In genomic region chr3:59262704-59263103, GRCm38 (mm10) we compare ENCODE assay signal across 9 mouse cellular contexts. TPM values are rescaled to one million over a fixed set of nuclear protein-coding genes. Genes with fewer than 3 reads are reported as not detected.
DNase-seq lines count a peak whose midpoint lies in the region; ATAC-seq and TF ChIP-seq lines count a peak whose summit lies in the region.
"Had no signal": no experiment of that assay in that cellular context is flagged by ENCODE, and none has a peak within 500 bp of the region (broad histone marks: within the 10 kb centered on the region; RNA-seq: fewer than 3 reads in every experiment).

Gene P2ry12, minus strand, starts transcription at chr3:59262871.

- TF ChIP-seq CTCF in CH12.LX (conservative IDR thresholded peaks at IDR 0.05 in 1 of 2, IDR thresholded peaks at IDR 0.05 in 1 of 2; ENCODE audit: low read depth in 2 of 2, low read length in 2 of 2): no peak

- no peaks in the 10 kb centered on the region for H3K79me2 ChIP-seq in CH12.LX (replicated peaks; ENCODE audit: control insufficient read depth, extremely low read depth, insufficient read depth, poor library complexity, severe bottlenecking)

- in situ Hi-C loops in CH12.LX (cut with MboI; ENCODE audit: low pct_ligation_motif_present, low pct_unique_long_range_greater_than_20kb, low sequenced_read_pairs): no loop called here

- no peaks in the 10 kb centered on the region for H3K27me3 ChIP-seq in CH12.LX (replicated peaks)
- H3K27me3 ChIP-seq in forebrain, embryonic 16.5 days (replicated peaks; ENCODE audit: control insufficient read depth, insufficient read depth, low read length): no peaks in the 10 kb centered on the region
- no peaks in the 10 kb centered on the region for H3K27me3 ChIP-seq in kidney, embryonic 16.5 days (ENCODE audit: insufficient read depth, low read length)

- peak; percentile 36; the same call in 1 of the 2 replicates for TF ChIP-seq EP300 in CH12.LX (IDR thresholded peaks at IDR 0.05; ENCODE audit: low read length)

- intact Hi-C loops in heart, postnatal 14 days (cut with DNase I): no loop called here
- intact Hi-C loops in left cerebral cortex, postnatal 36 days (cut with DNase I): no loop called here

- dilution Hi-C loops in CH12.LX (cut with MboI; ENCODE audit: extremely low pct_ligation_motif_present, extremely low pct_unique_long_range_greater_than_20kb, low sequenced_read_pairs): no loop called here

- H3K36me3 ChIP-seq in CH12.LX (replicated peaks in 1 of 2; ENCODE audit: control insufficient read depth in 1 of 2, insufficient read depth in 1 of 2, low read length in 1 of 2): peaks cover 0 to 4% of the 10 kb centered on the region in 2 experiments
- H3K36me3 ChIP-seq in forebrain, embryonic 16.5 days (ENCODE audit: control insufficient read depth, insufficient read depth): 0 out of 2 replicates have a peak, but pooled peaks cover 2% of the 10 kb centered on the region
- no peaks in the 10 kb centered on the region for H3K36me3 ChIP-seq in kidney, embryonic 16.5 days (ENCODE audit: insufficient read depth, low read length)

- peak within 1 kb of the TSS; percentile 85 for H3K4me2 ChIP-seq in CH12.LX (ENCODE audit: insufficient read depth, low read depth, poor library complexity, severe bottlenecking)
- peak within 1 kb of the TSS; percentile 35 for H3K4me2 ChIP-seq in forebrain, embryonic 16.5 days (ENCODE audit: low read length)
- no peak within 1 kb of the TSS for H3K4me2 ChIP-seq in kidney, embryonic 16.5 days (replicated peaks; ENCODE audit: low read depth, low read length)

- TF ChIP-seq POLR2A in CH12.LX (IDR thresholded peaks at IDR 0.05; ENCODE audit: low read depth, low read length): no peak

- TF ChIP-seq RAD21 in CH12.LX (IDR thresholded peaks at IDR 0.05; ENCODE audit: low read depth, low read length): no peak

- H3K27ac ChIP-seq in CH12.LX (ENCODE audit: insufficient read depth, low read depth): no peak within 1 kb of the TSS; the same call in 1 of the 2 replicates
- H3K27ac ChIP-seq in forebrain, embryonic 16.5 days (ENCODE audit: low read length): no peak within 1 kb of the TSS
- H3K27ac ChIP-seq in kidney, embryonic 16.5 days (ENCODE audit: low read length): no peak within 1 kb of the TSS

- H3K4me3 ChIP-seq in CH12.LX (replicated peaks in 1 of 3; ENCODE audit: low read depth in 2 of 3, low read length in 2 of 3, poor library complexity in 1 of 3): peak within 1 kb of the TSS in 1 of 3 experiments; percentile 28
- H3K4me3 ChIP-seq in forebrain, embryonic 16.5 days (replicated peaks; ENCODE audit: low read length): no peak within 1 kb of the TSS
- no peak within 1 kb of the TSS for H3K4me3 ChIP-seq in kidney, embryonic 16.5 days (ENCODE audit: low read length)

- peaks cover 17 to 63% of the 10 kb centered on the region in 2 experiments for H3K4me1 ChIP-seq in CH12.LX (ENCODE audit: control insufficient read depth in 1 of 2, insufficient read depth in 2 of 2)
- H3K4me1 ChIP-seq in forebrain, embryonic 16.5 days (replicated peaks; ENCODE audit: control insufficient read depth, insufficient read depth, low read length): peaks cover 6% of the 10 kb centered on the region
- H3K4me1 ChIP-seq in kidney, embryonic 16.5 days (ENCODE audit: insufficient read depth, low read length): 0 out of 2 replicates have a peak, but pooled peaks cover 3% of the 10 kb centered on the region

- WGBS in forebrain, embryonic 16.5 days: 11% methylated on average over 7 of the region's 7 CpGs
- WGBS in kidney, embryonic 16.5 days: 88% methylated on average over 7 of the region's 7 CpGs

- H3K9ac ChIP-seq in CH12.LX (ENCODE audit: insufficient read depth, low read depth): peak within 1 kb of the TSS; percentile 54; the same call in 1 of the 2 replicates
- H3K9ac ChIP-seq in forebrain, embryonic 16.5 days (replicated peaks; ENCODE audit: low read depth, low read length): no peak within 1 kb of the TSS
- H3K9ac ChIP-seq in kidney, embryonic 16.5 days (replicated peaks; ENCODE audit: low read length): no peak within 1 kb of the TSS

- H3K9me3 ChIP-seq in CH12.LX (replicated peaks; ENCODE audit: low read length): no peaks in the 10 kb centered on the region
- H3K9me3 ChIP-seq in forebrain, embryonic 16.5 days (ENCODE audit: control insufficient read depth, low read length): no peaks in the 10 kb centered on the region
- no peaks in the 10 kb centered on the region for H3K9me3 ChIP-seq in kidney, embryonic 16.5 days (ENCODE audit: low read length)

- ATAC-seq in forebrain, embryonic 16.5 days: peak; percentile 45
- ATAC-seq in kidney, embryonic 16.5 days (ENCODE audit: low FRiP score, low TSS enrichment): no peak

- DNase-seq in heart, adult 8-10 months (ENCODE audit: low spot score): peak; percentile 21
- DNase-seq in heart, postnatal 14 days: no peak
- DNase-seq in CH12.LX (ENCODE audit: extremely low read depth): peak; percentile 15
- no peak for DNase-seq in left cerebral cortex, postnatal 36 days (ENCODE audit: low spot score in 2 of 2)
- no peak for DNase-seq in cerebellum, postnatal 36 days
- DNase-seq in adrenal gland, adult 8-10 months: no peak
- DNase-seq: cerebellum, adult 18-20 months had no signal

TF ChIP-seq in CH12.LX, 34 proteins besides CTCF, POLR2A, EP300 and RAD21:
- peak; percentile 44; the same call in 1 of the 2 replicates for TF ChIP-seq MXI1 (IDR thresholded peaks at IDR 0.05; ENCODE audit: low read depth, low read length)
- no peak for TF ChIP-seq HCFC1 (IDR thresholded peaks at IDR 0.05; ENCODE audit: low read depth, low read length)
- 0 out of 2 replicates have a peak, but pooled peaks have one; percentile 43 for TF ChIP-seq ZMIZ1 (IDR thresholded peaks at IDR 0.05; ENCODE audit: low read depth, low read length)
- TF ChIP-seq ZNF384 (IDR thresholded peaks at IDR 0.05; ENCODE audit: low read depth, low read length): 0 out of 2 replicates have a peak, but pooled peaks have one; percentile 10
- TF ChIP-seq MYC (IDR thresholded peaks at IDR 0.05; ENCODE audit: low read depth, low read length): no peak
- TF ChIP-seq E2F4 (IDR thresholded peaks at IDR 0.05; ENCODE audit: insufficient replicate concordance, low read depth, low read length): no peak
- 0 out of 2 replicates have a peak, but pooled peaks have one; percentile 50 for TF ChIP-seq CHD1 (IDR thresholded peaks at IDR 0.05; ENCODE audit: low read depth, low read length)
- TF ChIP-seq GABPA (IDR thresholded peaks at IDR 0.05; ENCODE audit: insufficient replicate concordance, low read depth, low read length): no peak
- no peak for TF ChIP-seq ZKSCAN1 (IDR thresholded peaks at IDR 0.05; ENCODE audit: borderline replicate concordance, low read depth, low read length)
- TF ChIP-seq TCF12 (IDR thresholded peaks at IDR 0.05; ENCODE audit: low read depth, low read length): peak; percentile 31; the same call in 1 of the 2 replicates
- no peak for TF ChIP-seq MAFK (IDR thresholded peaks at IDR 0.05; ENCODE audit: insufficient replicate concordance, low read length)
- peak; percentile 14; the same call in 1 of the 2 replicates for TF ChIP-seq MAX (IDR thresholded peaks at IDR 0.05; ENCODE audit: low read length)
- TF ChIP-seq BHLHE40 (IDR thresholded peaks at IDR 0.05; ENCODE audit: low read depth, low read length): no peak
- TF ChIP-seq USF1 (IDR thresholded peaks at IDR 0.05; ENCODE audit: low read depth, low read length): no peak
- TF ChIP-seq NELFE (IDR thresholded peaks at IDR 0.05; ENCODE audit: low read depth, low read length): no peak
TF ChIP-seq in CH12.LX: peak in this region for 6.

RNA-seq across cellular contexts. Expression of gene P2ry12, which starts in this region (rescaled TPM):
- 1 to 10 TPM; 1.2 to 5.1 (median 4.4) TPM for total RNA-seq in heart, adult 8-10 months (2022)
- total RNA-seq in heart, postnatal 14 days (2021): 1 to 10 TPM; 1.4 to 2.2 TPM
- 0.30 and 0.63 TPM in 2 replicates for total RNA-seq in CH12.LX (2012; rRNA removed)
- total RNA-seq in CH12.LX (2014; rRNA removed): 0.59 and 0.97 TPM in 2 replicates
- polyA plus RNA-seq in CH12.LX (2012; ENCODE audit: insufficient read length, low read depth): 0.33 and 0.76 TPM in 2 replicates
- 9.8 and 10.4 TPM in 2 replicates for polyA plus RNA-seq in forebrain, embryonic 16.5 days (2015; fragmentation: Nextera tagmentation; extraction: Ambion mirVana)
- total RNA-seq in left cerebral cortex, postnatal 36 days (2021): 10 to 100 TPM; 39.1 to 56.1 TPM
- polyA plus RNA-seq in kidney, embryonic 16.5 days (2015; fragmentation: Nextera tagmentation; extraction: Ambion mirVana): 0.62 and 1.1 TPM in 2 replicates
- total RNA-seq in adrenal gland, adult 8-10 months (2022): 1 to 10 TPM; 1.2 to 4.8 (median 2.4) TPM

Comparison
In these comparisons a context has a peak if more than half of its experiments do, and no peak if none do; other contexts are left out.
1. RNA of gene P2ry12 (total RNA-seq): 39.1 to 56.1 TPM in left cerebral cortex, postnatal 36 days; 1.2 to 5.1 TPM in heart, adult 8-10 months, 1.2 to 4.8 TPM in adrenal gland, adult 8-10 months, 1.4 to 2.2 TPM in heart, postnatal 14 days and 0.30 to 0.97 TPM in CH12.LX; every median in the first group is over 4 times any median in the second.
2. Peak in DNase-seq, H3K9ac ChIP-seq and H3K4me2 ChIP-seq in CH12.LX; RNA of the gene not detected or under 1 TPM.